Comparison of ENCODE assay signal across 9 mouse cellular contexts in genomic region chr2:109941973-109942444, GRCm38 (mm10). TPM values are rescaled to one million over a fixed set of nuclear protein-coding genes. Genes with fewer than 3 reads are reported as not detected.
DNase-seq lines count a peak whose midpoint lies in the region; ATAC-seq lines count a peak whose summit lies in the region.
"Had no signal": no experiment of that assay in that cellular context is flagged by ENCODE, and none has a peak within 500 bp of the region (broad histone marks: within the 10 kb centered on the region; RNA-seq: fewer than 3 reads in every experiment).

No protein-coding gene starts in this region.

- WGBS in kidney, embryonic 14.5 days = 13% methylated on average over 5 of the region's 5 CpGs
- 5% methylated on average over 5 of the region's 5 CpGs for WGBS in neural tube, embryonic 11.5 days

- no peaks in the 10 kb centered on the region for H3K36me3 ChIP-seq in kidney, embryonic 14.5 days (ENCODE audit: control insufficient read depth, insufficient read depth, low read length)
- H3K36me3 ChIP-seq in neural tube, embryonic 11.5 days (ENCODE audit: control insufficient read depth, insufficient read depth, low read length) = no peaks in the 10 kb centered on the region

- DNase-seq in kidney, adult 8-10 months = no peak
- DNase-seq in embryo, embryonic 11 days = peak; percentile 67
- peak; percentile 46 for DNase-seq in gastrocnemius, postnatal 14 days
- peak; percentile 61 for DNase-seq in neural tube, embryonic 11.5 days (ENCODE audit: low spot score)
- no peak for DNase-seq in urinary bladder, postnatal 10 days (ENCODE audit: low spot score)
- DNase-seq in spleen, postnatal 36 days (ENCODE audit: low spot score in 2 of 2) = no peak
- DNase-seq: kidney, adult 11 months had no signal

- H3K4me3 ChIP-seq in kidney, embryonic 14.5 days (ENCODE audit: low read length) = no peak overlapping the region
- no peak overlapping the region for H3K4me3 ChIP-seq in neural tube, embryonic 11.5 days (ENCODE audit: low read depth, low read length)

- ATAC-seq in kidney, embryonic 14.5 days (ENCODE audit: low FRiP score, low TSS enrichment) = peak; percentile 82
- peak; percentile 54 for ATAC-seq in neural tube, embryonic 11.5 days (ENCODE audit: insufficient read depth, low FRiP score, low TSS enrichment)
- ATAC-seq in megakaryocyte progenitor cell, adult 5-6 weeks (replicated peaks; ENCODE audit: poor library complexity) = no peak

- no peaks in the 10 kb centered on the region for H3K27me3 ChIP-seq in kidney, embryonic 14.5 days (ENCODE audit: control insufficient read depth, insufficient read depth, low read length)
- H3K27me3 ChIP-seq in neural tube, embryonic 11.5 days (ENCODE audit: control insufficient read depth, insufficient read depth, low read length) = no peaks in the 10 kb centered on the region

- H3K4me2 ChIP-seq in kidney, embryonic 14.5 days (replicated peaks; ENCODE audit: low read depth, low read length) = no peak overlapping the region
- no peak overlapping the region for H3K4me2 ChIP-seq in neural tube, embryonic 11.5 days (ENCODE audit: low read depth)

- H3K27ac ChIP-seq in kidney, embryonic 14.5 days (ENCODE audit: low read depth, low read length) = no peak overlapping the region
- H3K27ac ChIP-seq in neural tube, embryonic 11.5 days (ENCODE audit: low read depth, low read length) = peak overlapping the region; percentile 44

- intact Hi-C loops in gastrocnemius, postnatal 14 days (cut with DNase I; ENCODE audit: low total_unique reads) = no loop called here

- no peak overlapping the region for H3K9ac ChIP-seq in kidney, embryonic 14.5 days (ENCODE audit: low read depth, low read length)
- no peak overlapping the region for H3K9ac ChIP-seq in neural tube, embryonic 11.5 days (ENCODE audit: low read length)

- no peaks in the 10 kb centered on the region for H3K9me3 ChIP-seq in kidney, embryonic 14.5 days (ENCODE audit: control insufficient read depth, low read length)
- H3K9me3 ChIP-seq in neural tube, embryonic 11.5 days (ENCODE audit: control insufficient read depth, low read length) = no peaks in the 10 kb centered on the region

- H3K4me1 ChIP-seq in kidney, embryonic 14.5 days (ENCODE audit: control insufficient read depth, insufficient read depth, low read length) = peaks cover 9% of the 10 kb centered on the region
- H3K4me1 ChIP-seq in neural tube, embryonic 11.5 days (ENCODE audit: control insufficient read depth, insufficient read depth, low read length) = peaks cover 21% of the 10 kb centered on the region

RNA-seq across cellular contexts. Expression of gene Lgr4, which starts 24.6 kb away (rescaled TPM):
- 41.7 and 44.5 TPM in 2 replicates for polyA plus RNA-seq in kidney, embryonic 14.5 days (2014; fragmentation: Nextera tagmentation; extraction: Ambion mirVana)
- 10 to 100 TPM; 17.3 to 18.8 TPM for total RNA-seq in gastrocnemius, postnatal 14 days (2021)
- polyA plus RNA-seq in neural tube, embryonic 11.5 days (2014; fragmentation: Nextera tagmentation; extraction: Ambion mirVana) = 19.7 and 21.1 TPM in 2 replicates
- 1.0 and 2.6 TPM in 2 replicates for total RNA-seq in megakaryocyte progenitor cell, adult 5-6 weeks (2015)
- total RNA-seq in megakaryocyte progenitor cell, adult 5-6 weeks (2017) = 1.1 and 4.0 TPM in 2 replicates

RNA-seq across cellular contexts. Expression of gene Lin7c, which starts 51.4 kb away (rescaled TPM):
- 50.8 and 80.7 TPM in 2 replicates for polyA plus RNA-seq in kidney, embryonic 14.5 days (2014; fragmentation: Nextera tagmentation; extraction: Ambion mirVana)
- total RNA-seq in gastrocnemius, postnatal 14 days (2021) = 10 to 100 TPM; 21.3 to 22.7 TPM
- polyA plus RNA-seq in neural tube, embryonic 11.5 days (2014; fragmentation: Nextera tagmentation; extraction: Ambion mirVana) = 136 and 146 TPM in 2 replicates
- total RNA-seq in megakaryocyte progenitor cell, adult 5-6 weeks (2015) = 57.7 and 65.7 TPM in 2 replicates
- total RNA-seq in megakaryocyte progenitor cell, adult 5-6 weeks (2017) = 88.4 and 114 TPM in 2 replicates

Comparison
In these comparisons a context has a peak if more than half of its experiments do, and no peak if none do; other contexts are left out.
1. DNase-seq: peak in embryo, embryonic 11 days (single experiment), gastrocnemius, postnatal 14 days (single experiment) and neural tube, embryonic 11.5 days (single experiment); none in kidney, adult 8-10 months (0 of 2), urinary bladder, postnatal 10 days (single experiment) and spleen, postnatal 36 days (0 of 2).